Mouse (Mus musculus): ENCODE measurements around the gene Jam3. TPM values are rescaled to one million over a fixed set of nuclear protein-coding genes. Genes with fewer than 3 reads are reported as not detected.
A peak's percentile ranks its signal among the peaks of the same experiment; 100 is the strongest.

Jam3 gene
- total RNA-seq, 2 experiments from 2014 or later: 5.5 to 11.4 TPM

- Histone ChIP-seq H3K27ac (no peak overlapping the region; the same call in 1 of the 2 replicates), H3K4me3 (no peak overlapping the region)
- TF ChIP-seq CTCF (IDR thresholded peaks at IDR 0.05): no peak
- intact Hi-C loops (cut with DNase I): no loop called here
- DNase-seq: no peak
These were observed 26.6 kb downstream of the Jam3 start for GRCm38 (mm10) chr9:27128629-27129028.

- no peak for DNase-seq
- Histone ChIP-seq H3K27ac (0 out of 2 replicates have a peak overlapping the region, but pooled peaks have one; percentile 44), H3K4me3 (no peak overlapping the region)
- intact Hi-C loops (cut with DNase I): no loop called here
- TF ChIP-seq CTCF (IDR thresholded peaks at IDR 0.05): peak; percentile 27; the same call in 1 of the 2 replicates
These were observed 28.7 kb downstream of the Jam3 start for GRCm38 (mm10) chr9:27126543-27126942.

GRCm38 (mm10) chr9:27125450-27125849, 29.8 kb downstream of the Jam3 start:
- DNase-seq: no peak
- TF ChIP-seq CTCF (IDR thresholded peaks at IDR 0.05): no peak
- H3K4me3 ChIP-seq: no peak overlapping the region
- H3K27ac ChIP-seq: peak overlapping the region; percentile 44
- intact Hi-C loops (cut with DNase I): no loop called here

GRCm38 (mm10) chr9:27123947-27124346, 31.3 kb downstream of the Jam3 start:
- DNase-seq: no peak
- Histone ChIP-seq H3K4me3 (no peak overlapping the region), H3K27ac (no peak overlapping the region)
- intact Hi-C loops (cut with DNase I): no loop called here
- TF ChIP-seq CTCF (IDR thresholded peaks at IDR 0.05): no peak

- TF ChIP-seq CTCF (IDR thresholded peaks at IDR 0.05): no peak
- Histone ChIP-seq H3K27ac (no peak overlapping the region), H3K4me3 (no peak overlapping the region)
- intact Hi-C loops (cut with DNase I): no loop called here
- no peak for DNase-seq
These were observed 32.3 kb downstream of the Jam3 start for GRCm38 (mm10) chr9:27122963-27123362.

GRCm38 (mm10) chr9:27122076-27122475, 33.1 kb downstream of the Jam3 start:
- H3K4me3 ChIP-seq: no peak overlapping the region
- intact Hi-C loops (cut with DNase I): no loop called here
- no peak overlapping the region for H3K27ac ChIP-seq
- DNase-seq: no peak
- TF ChIP-seq CTCF (IDR thresholded peaks at IDR 0.05): no peak

GRCm38 (mm10) chr9:27121254-27121653, 34.0 kb downstream of the Jam3 start:
- no peak overlapping the region for H3K4me3 ChIP-seq
- no peak for TF ChIP-seq CTCF (IDR thresholded peaks at IDR 0.05)
- H3K27ac ChIP-seq: peak overlapping the region; percentile 41
- no peak for DNase-seq
- intact Hi-C loops (cut with DNase I): no loop called here

- Histone ChIP-seq H3K27ac (peak overlapping the region; percentile 90), H3K4me3 (no peak overlapping the region)
- DNase-seq: no peak
- no peak for TF ChIP-seq CTCF (IDR thresholded peaks at IDR 0.05)
- intact Hi-C loops (cut with DNase I): no loop called here
These were observed 43.5 kb downstream of the Jam3 start for GRCm38 (mm10) chr9:27111756-27112155.

GRCm38 (mm10) chr9:27110681-27111080, 44.5 kb downstream of the Jam3 start:
- peak overlapping the region; percentile 60 for H3K4me3 ChIP-seq
- peak overlapping the region; percentile 90 for H3K27ac ChIP-seq
- intact Hi-C loops (cut with DNase I): no loop called here
- peak; percentile 47 for DNase-seq
- no peak for TF ChIP-seq CTCF (IDR thresholded peaks at IDR 0.05)

GRCm38 (mm10) chr9:27109533-27110514, 45.4 kb downstream of the Jam3 start:
- intact Hi-C loops (cut with DNase I): loop anchor here (5.0 kb wide), 1 partner anchor 177 kb away; no protein-coding TSS in a partner anchor
- TF ChIP-seq CTCF (IDR thresholded peaks at IDR 0.05): no peak
- peak overlapping the region; percentile 90 for H3K27ac ChIP-seq
- peak; percentile 68 for DNase-seq
- H3K4me3 ChIP-seq: peak overlapping the region; percentile 60

- intact Hi-C loops (cut with DNase I): loop anchor here (5.0 kb wide), 1 partner anchor 179 kb away; no protein-coding TSS in a partner anchor
- H3K4me3 ChIP-seq: no peak overlapping the region
- no peak for DNase-seq
- H3K27ac ChIP-seq: peak overlapping the region; percentile 90
- no peak for TF ChIP-seq CTCF (IDR thresholded peaks at IDR 0.05)
These were observed 46.8 kb downstream of the Jam3 start for GRCm38 (mm10) chr9:27108451-27108850.

- no peak overlapping the region for H3K4me3 ChIP-seq
- peak; percentile 47 for DNase-seq
- 0 out of 2 replicates have a peak overlapping the region, but pooled peaks have one; percentile 90 for H3K27ac ChIP-seq
- TF ChIP-seq CTCF (IDR thresholded peaks at IDR 0.05): peak; percentile 96
- intact Hi-C loops (cut with DNase I): loop anchor here (1.0 to 5.0 kb wide), 2 partner anchors 70 to 181 kb away; no protein-coding TSS in a partner anchor
These were observed 49.1 kb downstream of the Jam3 start for GRCm38 (mm10) chr9:27106081-27106480.

GRCm38 (mm10) chr9:27101466-27101865, 53.8 kb downstream of the Jam3 start:
- no peak for TF ChIP-seq CTCF (IDR thresholded peaks at IDR 0.05)
- intact Hi-C loops (cut with DNase I): no loop called here

More at GRCm38 (mm10) chr9:27101466-27101865, 53.8 kb downstream of the Jam3 start:
- no peak for DNase-seq
- Histone ChIP-seq H3K27ac (no peak overlapping the region), H3K4me3 (no peak overlapping the region)

Measured in gastrocnemius, adult 2 months (tissue).